Mouse (Mus musculus): Measurements from ENCODE around the gene Btg2.

DNA sequence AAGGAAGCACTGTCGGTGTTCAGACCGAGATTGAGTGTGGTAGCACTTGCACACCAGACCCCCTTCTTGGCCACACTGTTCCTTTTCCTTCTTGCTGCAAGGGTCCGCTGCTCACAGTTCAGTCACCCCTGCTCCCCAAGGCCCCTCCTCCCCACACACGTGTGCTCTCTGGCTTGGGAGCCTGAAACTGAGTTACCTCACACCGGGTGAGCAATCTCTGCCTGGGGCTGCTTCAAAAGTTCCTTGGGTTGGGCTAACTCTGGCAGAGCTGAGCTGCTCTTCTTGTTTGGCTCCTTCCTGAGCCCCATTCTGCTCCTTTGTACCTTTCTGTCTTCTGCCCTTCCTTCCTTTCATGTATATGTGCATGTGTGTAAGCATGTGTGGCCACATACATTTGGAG is 34.6 kb upstream of the Btg2 start:
- TF ChIP-seq CTCF (IDR thresholded peaks at IDR 0.05; ENCODE audit: control insufficient read depth, insufficient read depth, insufficient read length) (no peak), FOSL1 (IDR thresholded peaks at IDR 0.05; ENCODE audit: insufficient read depth, low read length, poor library complexity, severe bottlenecking) (no peak), USF1 (IDR thresholded peaks at IDR 0.05; ENCODE audit: low read depth) (no peak), MYOD1 (IDR thresholded peaks at IDR 0.05; ENCODE audit: control insufficient read depth, insufficient read length, low read depth) (no peak)
